Mouse (Mus musculus): ENCODE data around the gene Pum1.

DNA sequence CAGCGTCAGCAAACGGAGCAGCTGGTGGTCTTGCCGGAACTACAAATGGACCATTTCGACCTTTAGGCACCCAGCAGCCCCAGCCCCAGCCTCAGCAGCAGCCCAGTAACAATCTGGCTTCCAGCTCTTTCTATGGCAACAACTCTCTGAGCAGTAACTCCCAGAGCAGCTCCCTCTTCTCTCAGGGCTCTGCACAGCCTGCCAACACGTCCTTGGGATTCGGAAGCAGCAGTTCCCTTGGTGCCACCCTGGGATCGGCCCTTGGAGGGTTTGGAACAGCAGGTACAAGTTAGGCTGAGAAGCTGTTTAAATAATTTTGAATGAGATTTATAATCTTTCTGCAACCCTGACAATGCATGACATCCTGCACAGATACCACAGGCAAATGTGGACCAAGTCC is 89.5 kb downstream of the Pum1 start:
- TF ChIP-seq CTCF (IDR thresholded peaks at IDR 0.05; ENCODE audit: control insufficient read depth, insufficient read depth, insufficient replicate concordance, low read depth, low read length) (no peak), POLR2A (IDR thresholded peaks at IDR 0.05; ENCODE audit: control insufficient read depth, low read depth, low read length) (no peak)
